ENCODE assay signal across 26 mouse cellular contexts in the genomic region with DNA sequence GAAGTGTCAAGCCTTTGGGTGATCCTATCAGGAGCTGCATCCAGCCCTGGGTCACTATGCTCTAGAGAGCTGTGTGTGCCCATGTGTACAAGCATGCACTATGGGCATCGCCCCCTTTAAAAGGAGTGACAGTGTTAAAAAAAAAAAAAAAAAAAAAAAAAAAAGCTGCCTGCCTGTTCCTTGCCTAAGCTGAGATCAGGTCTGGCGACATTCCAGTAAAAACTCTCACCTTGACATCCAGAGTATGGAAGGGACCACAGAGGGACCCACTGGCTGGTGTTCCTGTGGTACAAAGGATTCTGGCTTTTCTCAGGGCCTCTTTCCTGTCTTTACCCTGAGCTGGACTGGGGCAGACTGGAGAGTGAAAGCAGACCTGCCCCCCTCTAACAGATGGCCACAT.
DNase-seq lines count a peak whose midpoint lies in the region; ATAC-seq and TF ChIP-seq lines count a peak whose summit lies in the region.
"Had no signal": no experiment of that assay in that cellular context is flagged by ENCODE, and none has a peak within 500 bp of the region (broad histone marks: within the 10 kb centered on the region; RNA-seq: fewer than 3 reads in every experiment).

No protein-coding gene starts in this region.

- ATAC-seq in hindbrain, embryonic 13.5 days (ENCODE audit: low FRiP score) = no peak
- ATAC-seq in lung, embryonic 14.5 days (ENCODE audit: insufficient read depth) = peak; percentile 41; the same call in 1 of the 2 replicates
- no peak for ATAC-seq in embryonic facial prominence, embryonic 14.5 days (ENCODE audit: low read depth)
- no peak for ATAC-seq in megakaryocyte progenitor cell, adult 5-6 weeks (replicated peaks; ENCODE audit: poor library complexity)
- ATAC-seq: CD4-positive, CD25-positive, alpha-beta regulatory T cell, adult 4 months; forebrain, embryonic 13.5 days; forebrain, embryonic 16.5 days; intestine, postnatal 0 days had no signal

- TF ChIP-seq CTCF in lung, embryonic 14.5 days (IDR thresholded peaks at IDR 0.05; ENCODE audit: low read depth) = no peak

- H3K27me3 ChIP-seq in hindbrain, embryonic 13.5 days = peaks cover 45% of the 10 kb centered on the region
- H3K27me3 ChIP-seq in hindbrain, embryonic 10.5 days (ENCODE audit: insufficient read depth, poor library complexity, severe bottlenecking) = peaks cover 54% of the 10 kb centered on the region
- peaks cover 38% of the 10 kb centered on the region for H3K27me3 ChIP-seq in lung, embryonic 14.5 days (ENCODE audit: insufficient read depth, low read length)
- H3K27me3 ChIP-seq in embryonic facial prominence, embryonic 14.5 days (replicated peaks; ENCODE audit: control insufficient read depth, insufficient read depth, low read length) = peaks cover 36% of the 10 kb centered on the region

- no peak for DNase-seq in hindbrain, embryonic 10.5 days (ENCODE audit: low spot score)
- peak; percentile 68 for DNase-seq in lung, embryonic 14.5 days
- no peak for DNase-seq in lung, postnatal 10 days
- no peak for DNase-seq in ES-E14 (ENCODE audit: low read depth, low spot score)
- peak; percentile 53 for DNase-seq in embryonic facial prominence, embryonic 14.5 days (ENCODE audit: low spot score)
- DNase-seq: adrenal gland, adult 2 months; adrenal gland, postnatal 14 days; cerebellum, adult 11-12 months; cerebellum, adult 8-10 months; cerebellum, postnatal 36 days; embryo, embryonic 11 days; gastrocnemius, postnatal 10 days; gastrocnemius, postnatal 36 days; heart, adult 2 months; heart, postnatal 36 days had no signal

- H3K27ac ChIP-seq in hindbrain, embryonic 13.5 days = no peak overlapping the region
- no peak overlapping the region for H3K27ac ChIP-seq in hindbrain, embryonic 10.5 days
- H3K27ac ChIP-seq in lung, embryonic 14.5 days (ENCODE audit: low read depth) = 0 out of 2 replicates have a peak overlapping the region, but pooled peaks have one; percentile 12
- no peak overlapping the region for H3K27ac ChIP-seq in ES-E14 (ENCODE audit: insufficient read depth, low read depth, low read length, poor library complexity, severe bottlenecking)
- no peak overlapping the region for H3K27ac ChIP-seq in embryonic facial prominence, embryonic 14.5 days (replicated peaks; ENCODE audit: low read depth, low read length)
- H3K27ac ChIP-seq: embryonic facial prominence, embryonic 12.5 days; forebrain, embryonic 13.5 days; heart, adult 2 months; heart, embryonic 10.5 days; hindbrain, embryonic 15.5 days had no signal

- H3K9ac ChIP-seq in hindbrain, embryonic 13.5 days = no peak overlapping the region
- no peak overlapping the region for H3K9ac ChIP-seq in lung, embryonic 14.5 days
- no peak overlapping the region for H3K9ac ChIP-seq in ES-E14 (ENCODE audit: insufficient read depth, low read depth, low read length, poor library complexity, severe bottlenecking)
- H3K9ac ChIP-seq in embryonic facial prominence, embryonic 14.5 days (ENCODE audit: low read depth, low read length) = no peak overlapping the region
- H3K9ac ChIP-seq: embryonic facial prominence, embryonic 12.5 days; forebrain, embryonic 13.5 days; hindbrain, embryonic 15.5 days had no signal

- H3K4me1 ChIP-seq in hindbrain, embryonic 13.5 days (replicated peaks) = peaks cover 20% of the 10 kb centered on the region
- peaks cover 22% of the 10 kb centered on the region for H3K4me1 ChIP-seq in hindbrain, embryonic 10.5 days (replicated peaks)
- H3K4me1 ChIP-seq in lung, embryonic 14.5 days (ENCODE audit: insufficient read depth) = no peaks in the 10 kb centered on the region
- H3K4me1 ChIP-seq in ES-E14 (ENCODE audit: control insufficient read depth in 2 of 2, insufficient read depth in 2 of 2, low read length in 2 of 2, poor library complexity in 1 of 2) = peaks cover 0 to 1% of the 10 kb centered on the region in 2 experiments; a peak in 1 of 4 replicates
- no peaks in the 10 kb centered on the region for H3K4me1 ChIP-seq in embryonic facial prominence, embryonic 14.5 days (ENCODE audit: control insufficient read depth, insufficient read depth, low read length)

- H3K36me3 ChIP-seq in hindbrain, embryonic 13.5 days = no peaks in the 10 kb centered on the region
- H3K36me3 ChIP-seq in hindbrain, embryonic 10.5 days = no peaks in the 10 kb centered on the region
- no peaks in the 10 kb centered on the region for H3K36me3 ChIP-seq in lung, embryonic 14.5 days (ENCODE audit: insufficient read depth)
- no peaks in the 10 kb centered on the region for H3K36me3 ChIP-seq in ES-E14 (ENCODE audit: control insufficient read depth, insufficient read depth, low read length, poor library complexity, severe bottlenecking)
- no peaks in the 10 kb centered on the region for H3K36me3 ChIP-seq in embryonic facial prominence, embryonic 14.5 days (ENCODE audit: control insufficient read depth, insufficient read depth, low read length)
- H3K36me3 ChIP-seq: embryonic facial prominence, embryonic 12.5 days; G1E; heart, embryonic 10.5 days; hindbrain, embryonic 15.5 days had no signal

- 0 out of 2 replicates have a peak overlapping the region, but pooled peaks have one; percentile 26 for H3K4me2 ChIP-seq in hindbrain, embryonic 13.5 days
- no peak overlapping the region for H3K4me2 ChIP-seq in lung, embryonic 14.5 days
- no peak overlapping the region for H3K4me2 ChIP-seq in embryonic facial prominence, embryonic 14.5 days (ENCODE audit: low read depth, low read length)
- H3K4me2 ChIP-seq: embryonic facial prominence, embryonic 12.5 days; forebrain, embryonic 13.5 days had no signal

- WGBS in hindbrain, embryonic 13.5 days = 66% methylated on average over 2 of the region's 2 CpGs
- WGBS in hindbrain, embryonic 10.5 days = 56% methylated on average over 2 of the region's 2 CpGs
- WGBS in lung, embryonic 14.5 days = 48% methylated on average over 2 of the region's 2 CpGs
- 44% methylated on average over 2 of the region's 2 CpGs for WGBS in embryonic facial prominence, embryonic 14.5 days

- no peaks in the 10 kb centered on the region for H3K9me3 ChIP-seq in hindbrain, embryonic 13.5 days
- H3K9me3 ChIP-seq in hindbrain, embryonic 10.5 days = no peaks in the 10 kb centered on the region
- H3K9me3 ChIP-seq in lung, embryonic 14.5 days (ENCODE audit: low read depth, low read length) = no peaks in the 10 kb centered on the region
- no peaks in the 10 kb centered on the region for H3K9me3 ChIP-seq in ES-E14 (ENCODE audit: control insufficient read depth, insufficient read depth, low read depth, low read length)
- H3K9me3 ChIP-seq in embryonic facial prominence, embryonic 14.5 days (ENCODE audit: control insufficient read depth, low read length) = no peaks in the 10 kb centered on the region
- H3K9me3 ChIP-seq: embryonic facial prominence, embryonic 12.5 days; forebrain, embryonic 13.5 days; G1E; heart, embryonic 10.5 days; hindbrain, embryonic 15.5 days had no signal

- H3K4me3 ChIP-seq in hindbrain, embryonic 13.5 days = no peak overlapping the region
- H3K4me3 ChIP-seq in hindbrain, embryonic 10.5 days = no peak overlapping the region
- no peak overlapping the region for H3K4me3 ChIP-seq in lung, embryonic 14.5 days (ENCODE audit: low read depth, low read length)
- H3K4me3 ChIP-seq in ES-E14 (ENCODE audit: insufficient read depth in 1 of 2, low read depth in 1 of 2, low read length in 2 of 2, poor library complexity in 1 of 2, severe bottlenecking in 1 of 2) = no peak overlapping the region
- no peak overlapping the region for H3K4me3 ChIP-seq in embryonic facial prominence, embryonic 14.5 days (ENCODE audit: low read depth, low read length)
- H3K4me3 ChIP-seq: embryonic facial prominence, embryonic 12.5 days; erythroblast, embryonic 14.5 days; forebrain, embryonic 13.5 days; heart, adult 2 months; heart, embryonic 10.5 days; hindbrain, embryonic 15.5 days had no signal

- in situ Hi-C loops in ES-E14 (cut with MboI; ENCODE audit: low sequenced_read_pairs in 2 of 2, unreplicated experiment in 2 of 2) = no loop called here

TF ChIP-seq in ES-E14, 5 proteins besides CTCF, POLR2A, EP300 and RAD21:
- TF ChIP-seq MAFK (IDR thresholded peaks at IDR 0.05; ENCODE audit: insufficient read depth, low read depth, low read length) (no peak), ZNF384 (IDR thresholded peaks at IDR 0.05; ENCODE audit: low read depth, low read length) (peak; percentile 70)

Comparison
In these comparisons a context has a peak if more than half of its experiments do, and no peak if none do; other contexts are left out.
1. DNase-seq: peak in lung, embryonic 14.5 days (single experiment) and embryonic facial prominence, embryonic 14.5 days (single experiment); none in hindbrain, embryonic 10.5 days (single experiment), lung, postnatal 10 days (single experiment) and ES-E14 (single experiment).